Mouse (Mus musculus): ENCODE measurements at regions not wholly inside any gene's neighbourhood (a gene's known extent, or its start where the extent isn't known, plus 50 kb on each side); places are given as distances from the start of the nearest gene placed in this dataset.

DNA sequence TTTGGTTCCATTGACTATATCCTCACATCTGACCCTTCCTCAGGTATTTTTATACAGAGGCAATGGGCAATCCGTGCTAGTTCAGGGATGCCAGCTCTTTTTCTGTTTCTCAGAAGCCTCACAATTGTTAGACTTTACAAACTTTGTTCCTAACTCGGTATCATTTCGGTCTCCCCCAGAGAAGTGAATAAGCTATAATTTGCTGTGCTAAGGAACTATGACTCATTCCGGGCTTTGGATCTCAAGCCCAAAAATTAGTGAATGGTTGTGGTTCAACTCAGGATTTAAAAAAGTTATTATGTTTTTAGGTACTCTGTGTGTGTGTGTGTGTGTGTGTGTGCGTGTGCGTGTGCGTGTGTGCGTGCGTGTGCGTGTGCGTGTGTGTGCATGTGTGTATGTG is 1263.7 kb upstream of the A1bg start:
- Histone ChIP-seq H3K9ac (no peak overlapping the region), H3K27ac (no peak overlapping the region), H3K4me2 (replicated peaks) (no peak overlapping the region), H3K9me3 (no peaks in the 10 kb centered on the region), H3K36me3 (no peaks in the 10 kb centered on the region), H3K27me3 (no peaks in the 10 kb centered on the region), H3K4me1 (peaks cover 4% of the 10 kb centered on the region; the same call in 1 of the 2 replicates), H3K4me3 (no peak overlapping the region)
- no peak for ATAC-seq (ENCODE audit: low FRiP score, low read depth)
- 91% methylated on average over 11 of the region's 11 CpGs for WGBS

DNA sequence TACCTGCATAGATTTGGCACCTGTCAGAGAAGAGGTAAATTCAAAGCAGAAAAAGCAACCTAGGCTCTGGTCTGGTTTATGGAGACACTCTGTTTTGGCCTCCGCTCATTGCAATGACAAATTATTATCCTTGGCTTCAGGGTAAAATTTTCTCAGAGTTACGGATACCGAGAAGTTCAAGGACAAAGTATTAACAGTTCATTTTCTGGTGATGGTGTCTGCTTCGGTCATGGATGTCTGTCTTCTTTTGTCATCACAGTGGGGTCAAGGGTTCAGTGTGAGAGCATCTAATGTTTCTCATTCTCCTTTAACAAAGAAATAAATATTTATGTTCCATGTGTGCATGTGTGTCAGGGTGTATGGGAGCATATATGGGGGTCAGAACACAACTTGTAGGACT is 1261.0 kb upstream of the A1bg start:
- no peak overlapping the region for H3K4me2 ChIP-seq (replicated peaks)
- ATAC-seq (ENCODE audit: low FRiP score, low read depth): no peak
- H3K4me1 ChIP-seq: no peaks in the 10 kb centered on the region
- H3K27me3 ChIP-seq: no peaks in the 10 kb centered on the region; the same call in 1 of the 2 replicates
- no peak overlapping the region for H3K27ac ChIP-seq
- no peaks in the 10 kb centered on the region for H3K36me3 ChIP-seq
- H3K9ac ChIP-seq: no peak overlapping the region
- no peaks in the 10 kb centered on the region for H3K9me3 ChIP-seq
- H3K4me3 ChIP-seq: no peak overlapping the region
- 92% methylated on average over 4 of the region's 4 CpGs for WGBS

DNA sequence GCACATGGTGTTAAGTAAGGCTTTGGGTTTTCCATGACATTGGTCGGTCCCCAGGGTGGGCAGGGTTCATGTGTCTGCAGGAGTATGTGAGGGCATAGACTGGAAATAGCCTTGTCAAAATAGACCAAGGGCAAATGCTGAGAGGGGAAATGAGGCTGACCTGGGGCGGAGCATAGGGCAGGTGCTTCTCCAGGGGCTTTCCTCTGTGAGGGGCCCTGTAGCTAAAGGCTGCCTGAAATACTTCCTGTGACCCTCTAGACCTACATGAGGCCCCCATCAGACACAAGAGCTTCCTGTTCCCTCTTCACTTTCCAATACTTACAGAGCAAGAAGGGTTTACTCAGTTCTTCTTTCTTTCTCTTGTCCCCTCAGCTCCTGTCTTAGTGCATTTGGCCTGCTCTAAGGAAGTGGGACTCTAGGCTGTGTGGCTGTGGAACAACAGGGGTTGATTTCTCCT is 1258.7 kb upstream of the A1bg start:
- Histone ChIP-seq H3K4me3 (no peak overlapping the region), H3K4me1 (peaks cover 5% of the 10 kb centered on the region; the same call in 1 of the 2 replicates), H3K9ac (no peak overlapping the region), H3K9me3 (no peaks in the 10 kb centered on the region), H3K36me3 (no peaks in the 10 kb centered on the region), H3K27ac (no peak overlapping the region), H3K27me3 (peaks cover 5% of the 10 kb centered on the region; the same call in 1 of the 2 replicates), H3K4me2 (replicated peaks) (no peak overlapping the region)
- no peak for ATAC-seq (ENCODE audit: low FRiP score, low read depth)
- WGBS: 81% methylated on average over 2 of the region's 2 CpGs

DNA sequence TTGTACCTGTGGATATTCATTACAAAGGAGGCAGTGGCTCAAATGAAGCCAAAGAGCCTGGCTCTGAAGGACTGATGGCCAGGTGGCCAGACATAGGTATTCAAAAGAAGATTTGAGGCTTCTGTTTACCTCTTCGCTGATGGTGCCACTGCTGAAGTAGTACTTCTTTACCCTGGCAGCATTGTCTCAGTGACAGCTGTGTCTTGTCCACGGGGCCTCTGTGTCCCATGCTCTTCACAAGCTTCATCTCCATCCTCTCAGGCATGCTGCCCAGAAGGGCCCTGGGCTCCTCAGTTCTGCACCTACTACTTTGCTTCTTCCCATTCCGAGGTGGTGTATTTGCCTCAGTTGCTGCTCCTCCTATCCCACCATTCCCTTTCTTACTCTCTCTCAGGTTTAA is 1257.9 kb upstream of the A1bg start:
- Histone ChIP-seq H3K9ac (no peak overlapping the region), H3K27ac (no peak overlapping the region), H3K27me3 (peaks cover 7% of the 10 kb centered on the region; the same call in 1 of the 2 replicates), H3K4me3 (no peak overlapping the region), H3K9me3 (no peaks in the 10 kb centered on the region), H3K4me2 (replicated peaks) (no peak overlapping the region), H3K4me1 (peaks cover 5% of the 10 kb centered on the region; the same call in 1 of the 2 replicates), H3K36me3 (no peaks in the 10 kb centered on the region)
- WGBS: 87% methylated on average over 3 of the region's 3 CpGs
- no peak for ATAC-seq (ENCODE audit: low FRiP score, low read depth)

DNA sequence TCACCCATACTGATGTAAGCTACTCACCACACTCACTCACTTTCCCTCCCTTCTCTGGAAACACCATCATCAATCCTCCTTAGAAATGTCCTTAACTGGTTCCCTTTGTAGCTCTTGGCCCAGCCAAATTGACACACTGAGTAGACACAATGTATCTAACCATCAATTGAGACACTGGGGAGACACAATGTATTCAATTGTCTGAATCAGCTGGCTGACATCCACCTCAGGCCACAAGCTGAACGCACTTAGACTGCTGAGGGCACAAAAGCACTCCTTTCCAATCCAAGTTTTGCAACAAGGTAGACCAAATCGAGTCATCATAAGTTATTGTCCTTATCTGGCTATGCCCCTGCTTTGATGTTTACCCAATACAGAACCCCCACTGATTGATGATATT is 1257.0 kb upstream of the A1bg start:
- Histone ChIP-seq H3K27ac (no peak overlapping the region), H3K27me3 (peaks cover 7% of the 10 kb centered on the region; the same call in 1 of the 2 replicates), H3K36me3 (no peaks in the 10 kb centered on the region), H3K9me3 (no peaks in the 10 kb centered on the region), H3K4me1 (peaks cover 5% of the 10 kb centered on the region; the same call in 1 of the 2 replicates), H3K9ac (no peak overlapping the region), H3K4me2 (replicated peaks) (no peak overlapping the region), H3K4me3 (no peak overlapping the region)
- 86% methylated on average over 2 of the region's 2 CpGs for WGBS
- no peak for ATAC-seq (ENCODE audit: low FRiP score, low read depth)

DNA sequence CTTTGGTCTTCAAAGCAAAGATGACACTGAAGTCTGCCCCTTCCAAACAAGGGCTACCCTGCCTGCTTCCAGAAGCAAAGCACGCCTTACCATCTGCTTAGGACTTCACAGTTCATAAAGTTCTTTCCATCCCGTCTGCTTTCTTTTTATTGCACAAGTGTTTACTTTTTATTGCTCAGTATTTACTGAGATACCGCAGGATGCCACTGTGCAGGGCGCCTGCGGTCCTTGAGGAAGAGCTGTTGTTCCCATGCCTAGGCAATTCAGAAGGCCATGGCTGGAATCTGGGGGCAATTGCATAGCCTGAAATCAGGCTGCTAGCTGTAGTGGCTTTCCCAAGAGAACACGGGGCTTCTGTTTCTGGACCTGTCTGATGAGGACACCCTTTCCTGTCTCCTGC is 1255.8 kb upstream of the A1bg start:
- H3K27ac ChIP-seq: no peak overlapping the region
- no peak for ATAC-seq (ENCODE audit: low FRiP score, low read depth)
- no peaks in the 10 kb centered on the region for H3K9me3 ChIP-seq
- H3K27me3 ChIP-seq: peaks cover 7% of the 10 kb centered on the region; the same call in 1 of the 2 replicates
- H3K4me3 ChIP-seq: no peak overlapping the region
- no peak overlapping the region for H3K9ac ChIP-seq
- no peaks in the 10 kb centered on the region for H3K36me3 ChIP-seq
- H3K4me1 ChIP-seq: peaks cover 5% of the 10 kb centered on the region; the same call in 1 of the 2 replicates
- H3K4me2 ChIP-seq (replicated peaks): no peak overlapping the region
- WGBS: 33% methylated on average over 6 of the region's 6 CpGs

DNA sequence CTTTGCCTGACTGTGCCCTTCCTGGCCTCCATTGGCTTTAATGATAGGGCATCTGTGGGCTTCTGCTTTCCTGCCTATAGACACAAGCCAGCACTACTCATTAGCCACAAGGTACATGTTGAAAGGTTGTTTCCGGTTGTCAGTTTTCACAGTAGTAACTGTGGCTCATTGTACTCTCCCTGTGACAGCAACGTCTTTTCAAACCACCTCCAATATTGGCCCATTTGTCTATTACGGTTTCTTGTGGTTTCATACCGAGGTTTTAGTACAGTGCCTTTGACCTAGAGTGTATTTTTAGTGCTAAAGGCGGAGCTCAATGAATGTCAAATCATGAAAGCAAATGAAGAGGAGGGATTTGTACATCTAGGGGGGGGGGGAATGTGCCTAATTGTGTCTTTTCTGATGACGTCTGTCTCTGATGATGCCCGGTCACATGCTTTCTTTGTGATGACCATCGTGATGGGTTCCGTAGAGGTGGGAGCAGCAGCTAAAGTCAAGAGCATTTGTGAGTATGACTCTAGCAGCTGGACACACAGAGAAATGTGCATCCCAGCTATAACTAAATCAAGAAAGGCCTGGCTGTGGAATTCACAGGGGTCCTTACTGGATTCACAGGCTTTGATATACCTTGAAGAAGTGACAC is 1255.1 kb upstream of the A1bg start:
- H3K4me3 ChIP-seq: no peak overlapping the region

DNA sequence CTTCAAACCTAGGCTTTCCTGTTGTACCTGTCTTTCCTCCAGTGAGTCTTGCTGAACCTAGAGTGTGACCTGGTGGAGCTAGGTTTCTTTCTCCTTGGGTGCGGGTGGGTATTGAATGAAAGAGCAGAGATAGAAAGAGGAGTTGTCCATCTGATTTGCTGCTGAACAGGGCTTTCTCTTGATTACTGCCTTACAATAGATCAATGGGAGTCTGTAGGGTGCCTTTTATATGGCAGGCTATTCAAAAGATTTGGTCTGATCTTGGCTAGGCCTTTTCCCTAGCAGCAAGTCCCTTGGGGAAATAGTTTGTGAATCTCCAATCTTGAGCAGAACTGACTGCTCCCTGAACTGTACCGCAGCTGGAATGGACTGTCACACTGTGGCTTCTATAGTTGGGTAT is 1253.3 kb upstream of the A1bg start:
- 86% methylated on average over 2 of the region's 2 CpGs for WGBS
- Histone ChIP-seq H3K4me3 (no peak overlapping the region), H3K27ac (no peak overlapping the region), H3K4me1 (peaks cover 5% of the 10 kb centered on the region; the same call in 1 of the 2 replicates), H3K9me3 (no peaks in the 10 kb centered on the region), H3K27me3 (peaks cover 7% of the 10 kb centered on the region; the same call in 1 of the 2 replicates), H3K9ac (no peak overlapping the region), H3K4me2 (replicated peaks) (no peak overlapping the region), H3K36me3 (no peaks in the 10 kb centered on the region)
- no peak for ATAC-seq (ENCODE audit: low FRiP score, low read depth)

More for the DNA sequence above, 1255.1 kb upstream of the A1bg start:
- Histone ChIP-seq H3K9ac (no peak overlapping the region), H3K9me3 (no peaks in the 10 kb centered on the region), H3K27me3 (peaks cover 7% of the 10 kb centered on the region; the same call in 1 of the 2 replicates), H3K4me1 (peaks cover 5% of the 10 kb centered on the region; the same call in 1 of the 2 replicates), H3K36me3 (no peaks in the 10 kb centered on the region), H3K27ac (no peak overlapping the region), H3K4me2 (replicated peaks) (no peak overlapping the region)
- WGBS: 85% methylated on average over 9 of the region's 9 CpGs
- ATAC-seq (ENCODE audit: low FRiP score, low read depth): no peak

DNA sequence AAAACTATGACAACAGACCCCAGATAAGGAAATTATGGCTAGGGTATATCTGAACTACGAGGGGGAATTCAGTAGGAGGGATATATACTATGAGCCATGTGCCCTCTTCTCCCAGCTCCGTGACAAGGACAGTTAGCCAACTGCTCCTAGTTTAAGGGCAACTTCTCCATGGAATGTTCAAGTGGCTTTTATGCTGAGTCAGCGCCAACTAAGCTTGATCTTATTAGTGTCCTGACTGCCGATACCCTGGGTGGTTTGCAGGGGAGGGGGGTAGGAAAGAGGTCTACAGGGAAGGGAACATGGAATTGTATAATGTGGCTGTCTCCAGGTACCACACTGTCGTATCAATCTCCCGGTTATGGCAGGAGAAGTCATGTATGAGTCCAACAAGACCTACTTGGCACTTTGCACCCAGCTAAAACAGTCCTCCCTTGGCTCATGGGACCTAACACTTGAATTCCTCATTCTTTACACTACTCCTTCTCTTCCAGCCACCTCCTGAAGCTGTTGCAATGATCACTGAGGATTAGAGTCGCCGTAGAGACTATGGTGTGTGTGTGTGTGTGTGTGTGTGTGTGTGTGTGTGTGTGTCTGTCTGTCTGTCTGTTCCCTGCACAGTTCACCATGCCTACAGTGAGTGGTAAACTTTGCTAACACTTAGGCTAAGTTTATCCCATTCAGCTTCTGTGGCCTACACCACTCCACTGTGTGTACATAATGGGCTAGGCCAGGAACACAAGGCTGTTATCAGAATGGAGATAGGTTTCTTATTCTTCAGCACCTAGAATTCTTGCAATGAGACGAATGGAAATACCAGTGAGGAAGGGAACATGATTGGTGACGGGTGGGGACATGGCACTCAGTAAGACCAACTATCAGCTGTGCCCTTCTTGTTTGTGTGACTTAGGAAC is 1251.1 kb upstream of the A1bg start:
- Histone ChIP-seq H3K27ac (no peak overlapping the region), H3K9ac (no peak overlapping the region), H3K9me3 (no peaks in the 10 kb centered on the region), H3K27me3 (0 out of 2 replicates have a peak, but pooled peaks cover 7% of the 10 kb centered on the region), H3K4me2 (replicated peaks) (no peak overlapping the region), H3K4me1 (peaks cover 5% of the 10 kb centered on the region; the same call in 1 of the 2 replicates), H3K36me3 (no peaks in the 10 kb centered on the region), H3K4me3 (no peak overlapping the region)
- WGBS: 92% methylated on average over 10 of the region's 10 CpGs
- ATAC-seq (ENCODE audit: low FRiP score, low read depth): no peak

DNA sequence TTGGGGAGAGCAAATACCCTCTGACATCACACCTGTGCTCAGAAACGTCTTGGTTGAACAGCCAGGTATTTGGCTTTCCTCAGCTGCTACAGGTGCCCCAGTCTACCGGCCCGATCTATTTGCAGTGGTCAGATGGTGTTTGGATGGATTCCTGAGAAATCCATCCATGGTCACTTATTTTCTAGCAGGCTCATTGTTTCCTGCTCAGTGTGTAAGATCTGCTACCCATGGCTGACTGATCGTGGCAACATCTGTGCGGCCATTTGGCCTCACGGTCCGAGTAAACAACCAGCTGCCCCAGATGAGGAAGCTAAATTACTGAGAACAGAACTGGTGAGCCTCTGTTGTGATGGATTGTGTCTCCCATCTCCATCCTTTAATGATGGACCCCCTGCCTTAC is 1248.8 kb upstream of the A1bg start:
- Histone ChIP-seq H3K4me2 (replicated peaks) (no peak overlapping the region), H3K9me3 (no peaks in the 10 kb centered on the region), H3K27ac (no peak overlapping the region), H3K9ac (no peak overlapping the region), H3K4me3 (no peak overlapping the region), H3K4me1 (no peaks in the 10 kb centered on the region), H3K27me3 (0 out of 2 replicates have a peak, but pooled peaks cover 4% of the 10 kb centered on the region), H3K36me3 (no peaks in the 10 kb centered on the region)
- WGBS: 58% methylated on average over 7 of the region's 7 CpGs
- no peak for ATAC-seq (ENCODE audit: low FRiP score, low read depth)

DNA sequence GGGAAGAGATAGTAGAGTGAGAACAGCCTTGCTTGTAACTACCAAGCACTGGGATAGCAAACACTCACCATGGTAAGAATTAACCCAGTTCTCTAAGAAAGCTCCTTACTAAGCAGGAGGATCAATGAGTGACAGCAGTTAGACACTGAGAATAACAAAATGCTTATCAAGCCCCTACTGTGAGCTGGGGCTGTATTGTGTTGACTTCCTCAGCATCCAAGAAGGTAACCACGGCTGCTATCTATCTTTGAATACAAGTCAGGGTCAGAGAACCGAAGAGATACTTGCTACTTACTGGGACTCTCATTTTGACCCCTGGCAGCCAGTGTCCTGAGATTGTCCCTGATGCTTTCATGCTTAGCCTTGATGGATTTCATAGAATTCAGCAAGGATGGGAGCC is 1248.4 kb upstream of the A1bg start:
- Histone ChIP-seq H3K4me1 (no peaks in the 10 kb centered on the region), H3K27ac (no peak overlapping the region), H3K27me3 (no peaks in the 10 kb centered on the region), H3K9ac (no peak overlapping the region), H3K9me3 (no peaks in the 10 kb centered on the region), H3K4me3 (no peak overlapping the region), H3K4me2 (replicated peaks) (no peak overlapping the region), H3K36me3 (no peaks in the 10 kb centered on the region)
- no peak for ATAC-seq (ENCODE audit: low FRiP score, low read depth)
- 79% methylated on average over 2 of the region's 2 CpGs for WGBS

DNA sequence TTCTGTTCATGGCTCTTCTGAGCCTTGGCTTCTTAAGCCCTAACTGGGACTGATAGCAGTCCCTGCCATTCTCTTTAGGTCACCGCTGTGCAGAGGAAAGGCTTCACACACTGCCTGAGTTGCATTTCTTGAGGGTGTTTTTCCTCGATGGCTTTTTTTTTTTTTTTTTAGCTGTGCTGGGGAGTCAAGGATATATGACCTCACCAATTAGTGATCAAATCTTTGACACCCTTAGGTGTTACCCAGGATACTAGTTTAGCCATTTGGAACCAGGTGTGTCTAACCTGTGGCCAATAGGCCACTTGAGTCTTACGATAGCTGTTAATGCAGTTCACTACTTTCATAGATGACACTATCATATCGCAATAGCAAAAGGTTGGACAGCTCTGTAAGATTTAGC is 1247.5 kb upstream of the A1bg start:
- no peak for ATAC-seq (ENCODE audit: low FRiP score, low read depth)
- H3K27ac ChIP-seq: no peak overlapping the region
- no peak overlapping the region for H3K4me2 ChIP-seq (replicated peaks)
- 94% methylated on average over 4 of the region's 4 CpGs for WGBS
- no peaks in the 10 kb centered on the region for H3K9me3 ChIP-seq
- no peaks in the 10 kb centered on the region for H3K4me1 ChIP-seq
- no peaks in the 10 kb centered on the region for H3K36me3 ChIP-seq
- no peak overlapping the region for H3K4me3 ChIP-seq
- H3K27me3 ChIP-seq: no peaks in the 10 kb centered on the region
- H3K9ac ChIP-seq: no peak overlapping the region

Data from limb, embryonic 13.5 days (tissue).